Mouse (Mus musculus) right cerebral cortex, postnatal 4 days (tissue): ENCODE measurements around the gene Rinl.

Experiments used
- DNase-seq: peaks from one replicate; pipeline ENCODE4 v3.0.0-alpha.2; 2022

Gene Rinl

DNA sequence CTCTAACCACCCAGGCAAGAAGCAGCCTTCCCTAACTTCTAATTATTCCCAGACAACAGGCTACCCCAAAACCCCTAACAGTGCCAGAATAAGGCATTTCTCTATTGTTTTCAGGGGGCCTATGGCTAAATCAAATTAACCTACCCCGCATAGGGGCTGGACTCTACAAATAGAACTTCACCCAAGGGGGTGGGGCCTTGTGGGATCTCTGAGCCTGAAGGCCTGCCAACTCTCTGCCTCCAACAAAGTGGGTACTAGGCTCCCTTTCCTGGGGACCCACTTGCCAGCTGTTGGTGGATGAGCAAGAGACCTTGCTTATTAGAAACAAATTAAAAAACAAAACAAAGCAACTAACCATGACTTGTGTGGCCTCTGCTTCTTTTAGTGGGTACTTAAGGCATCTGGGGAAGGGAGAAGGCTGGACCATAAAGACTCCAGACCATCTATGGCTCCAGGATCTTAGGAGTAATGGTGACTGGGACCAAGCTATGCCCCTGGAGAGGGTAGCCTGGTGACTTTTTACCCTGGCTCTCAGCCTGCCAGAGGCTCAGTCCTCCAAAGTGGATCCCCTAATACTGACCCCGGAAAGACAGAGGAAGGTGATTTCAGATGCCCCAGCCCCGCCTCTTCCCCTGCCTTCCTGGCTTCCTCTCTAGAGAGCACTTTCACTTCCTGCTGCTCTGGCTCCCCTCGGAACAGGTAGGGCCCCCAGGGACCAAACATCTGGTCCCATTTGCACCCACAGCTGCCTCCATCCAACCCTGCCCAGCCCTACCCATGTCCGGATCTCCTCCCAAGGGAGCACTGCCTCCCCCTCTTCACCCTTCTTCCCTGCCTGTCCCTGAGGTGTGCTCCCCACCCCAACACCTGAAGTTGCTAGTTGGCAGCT, at the start of gene Rinl:
TSS of gene Rinl (plus strand) at position 663 of the 889 bp plus-strand sequence.
- no peak for DNase-seq

DNA sequence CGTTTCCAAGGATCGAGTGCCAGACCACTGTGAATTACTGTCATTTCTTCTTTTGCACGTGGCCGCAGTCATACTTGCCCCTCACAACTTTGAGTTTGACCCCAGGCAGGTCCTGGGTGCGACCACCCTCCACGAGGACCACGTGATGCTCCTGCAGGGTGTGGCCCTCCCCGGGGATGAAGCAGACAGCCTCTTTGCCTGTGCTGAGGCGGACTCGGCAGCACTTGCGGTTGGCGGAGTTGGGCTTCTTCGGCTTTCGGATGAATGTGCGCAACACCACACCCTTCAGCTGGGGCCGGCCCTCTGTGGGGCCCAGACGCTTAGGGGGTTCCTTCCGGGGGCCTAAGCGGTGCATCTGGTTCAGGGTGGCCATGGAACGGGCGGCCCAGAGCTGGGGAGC, 48.9 kb upstream of the Rinl start:
- no peak for DNase-seq

DNA sequence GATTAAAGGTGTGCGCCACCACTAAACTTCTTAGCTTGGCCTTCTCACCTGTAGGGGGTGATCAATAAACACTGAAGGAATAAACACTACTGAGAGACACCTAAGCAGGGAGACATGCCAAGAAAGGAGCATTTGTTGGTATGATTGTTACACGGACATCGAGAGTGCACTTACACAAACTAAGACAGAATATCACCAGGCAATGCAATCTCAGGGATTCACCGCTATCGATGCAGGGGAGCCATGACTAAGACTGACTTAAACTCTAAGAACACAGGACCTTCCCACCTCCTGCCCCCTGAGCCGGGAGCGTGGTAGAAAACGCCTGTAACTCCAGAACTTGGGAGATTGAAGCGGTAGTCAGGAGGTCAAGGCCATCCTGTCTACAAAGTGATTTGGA, 47.8 kb upstream of the Rinl start:
- no peak for DNase-seq

DNA sequence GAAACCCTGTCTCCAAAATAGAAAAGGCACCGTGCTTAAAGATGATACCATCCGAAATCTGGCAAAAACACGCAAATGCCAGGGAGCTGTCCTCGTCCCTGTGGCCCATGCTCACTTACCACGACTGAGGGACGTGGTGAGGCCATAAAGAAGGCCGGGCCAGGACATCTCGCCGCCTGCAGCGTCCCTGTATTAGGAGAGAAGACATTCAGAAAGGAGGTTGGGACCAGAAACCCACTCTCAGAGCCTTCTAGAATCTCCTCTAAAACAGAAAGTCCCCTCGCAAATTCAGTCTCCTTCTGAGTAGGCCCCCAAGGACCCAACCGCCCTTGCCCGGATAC, 47.4 kb upstream of the Rinl start:
- no peak for DNase-seq

DNA sequence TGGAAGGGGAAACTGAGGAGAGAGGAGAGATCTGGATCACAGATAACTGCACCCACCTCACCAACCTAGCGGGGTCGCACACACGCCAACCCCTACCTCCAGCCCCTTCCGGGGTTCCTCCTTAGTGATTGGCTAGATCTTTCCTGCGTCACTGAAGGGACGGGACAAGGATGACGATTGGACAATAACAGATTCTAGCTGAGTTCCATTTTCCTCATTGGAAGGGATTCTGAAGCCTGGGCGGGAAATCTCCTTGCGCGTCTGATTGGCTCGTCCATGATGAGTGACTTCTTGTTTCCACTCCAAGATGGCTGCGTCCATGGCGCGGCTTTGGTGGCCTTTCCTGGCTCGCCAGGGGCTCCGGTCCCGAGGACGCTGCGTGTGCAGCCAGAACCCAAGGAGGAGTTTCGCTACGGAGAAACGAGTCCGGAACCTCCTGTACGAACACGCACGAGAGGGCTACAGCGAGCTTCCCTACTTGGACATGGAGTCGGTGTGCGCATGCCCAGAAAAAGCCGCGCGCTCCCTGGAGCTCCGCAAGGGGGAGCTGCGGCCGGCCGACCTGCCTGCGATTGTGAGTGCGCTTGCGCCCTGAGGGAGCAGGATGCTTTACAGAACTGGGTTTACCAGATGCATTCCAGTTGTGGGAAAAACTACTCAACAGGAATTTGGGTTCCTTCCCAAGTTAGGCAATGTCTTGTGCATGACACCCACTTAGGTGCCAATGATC, 46.9 kb upstream of the Rinl start, which contains the start of the genes Mrps12 and Sars2:
TSS of gene Mrps12 (minus strand) at position 112 of the 730 bp plus-strand sequence.
TSS of gene Sars2 (plus strand) at position 284 of the 730 bp plus-strand sequence.
- DNase-seq = peak; percentile 94

DNA sequence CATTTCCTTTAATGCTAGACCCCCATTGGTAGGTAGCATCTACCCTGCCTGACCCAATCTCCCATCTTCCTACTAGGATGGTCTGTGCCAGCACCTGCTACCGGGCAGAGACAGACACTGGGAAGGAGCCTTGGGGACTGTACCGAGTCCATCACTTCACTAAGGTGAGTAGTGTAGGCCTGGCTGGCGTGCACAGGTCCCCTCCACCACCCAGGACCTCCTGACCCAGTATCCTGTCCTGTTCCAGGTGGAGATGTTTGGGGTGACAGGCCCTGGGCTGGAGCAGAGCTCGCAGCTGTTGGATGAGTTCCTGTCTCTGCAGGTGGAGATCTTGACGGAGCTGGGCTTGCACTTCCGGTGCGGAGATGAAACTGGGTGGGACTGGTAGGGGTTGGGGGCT, 38.8 kb upstream of the Rinl start:
- no peak for DNase-seq

DNA sequence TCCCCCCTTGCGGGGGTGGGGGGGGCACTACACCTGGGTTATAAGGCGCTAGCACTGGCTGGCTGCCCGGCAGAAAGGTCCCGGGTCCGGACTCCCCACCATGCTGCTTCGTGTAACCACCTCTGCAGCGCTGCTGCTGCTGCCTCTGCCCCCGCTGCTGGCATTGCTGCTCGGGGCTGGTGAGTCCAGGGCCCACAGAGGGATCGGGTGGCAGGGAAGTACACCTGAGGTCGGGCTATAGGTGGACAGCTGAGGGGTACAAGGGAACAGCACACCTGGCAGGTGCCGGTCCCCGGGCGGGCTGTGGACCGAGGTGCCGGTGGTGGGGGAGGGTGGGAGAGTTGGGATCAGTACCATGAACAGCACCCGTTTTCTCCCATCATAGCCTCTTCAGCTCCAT, 32.7 kb upstream of the Rinl start, which contains the start of gene Ccer2:
TSS of gene Ccer2 (plus strand) at position 96 of the 400 bp plus-strand sequence.
- no peak for DNase-seq

DNA sequence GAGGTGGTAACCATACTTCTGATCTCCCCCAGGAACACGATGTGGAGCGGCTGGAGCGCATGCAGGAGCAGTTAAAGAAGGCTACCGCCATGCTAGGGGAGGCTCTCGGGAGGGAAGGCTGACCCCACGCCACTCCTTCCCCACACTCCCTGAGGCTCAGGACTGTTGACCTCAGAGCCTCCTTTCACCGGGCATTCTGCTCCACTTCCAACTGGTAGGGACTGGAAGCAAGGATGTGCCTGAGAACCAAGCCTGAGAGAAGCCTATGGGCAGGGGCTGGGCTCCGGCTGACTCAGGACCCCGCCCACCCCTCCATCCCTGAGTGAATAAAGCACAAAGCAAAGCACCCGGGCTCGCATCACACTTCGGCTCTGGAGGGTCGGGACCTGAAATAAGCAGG, 30.1 kb upstream of the Rinl start:
- DNase-seq = no peak

DNA sequence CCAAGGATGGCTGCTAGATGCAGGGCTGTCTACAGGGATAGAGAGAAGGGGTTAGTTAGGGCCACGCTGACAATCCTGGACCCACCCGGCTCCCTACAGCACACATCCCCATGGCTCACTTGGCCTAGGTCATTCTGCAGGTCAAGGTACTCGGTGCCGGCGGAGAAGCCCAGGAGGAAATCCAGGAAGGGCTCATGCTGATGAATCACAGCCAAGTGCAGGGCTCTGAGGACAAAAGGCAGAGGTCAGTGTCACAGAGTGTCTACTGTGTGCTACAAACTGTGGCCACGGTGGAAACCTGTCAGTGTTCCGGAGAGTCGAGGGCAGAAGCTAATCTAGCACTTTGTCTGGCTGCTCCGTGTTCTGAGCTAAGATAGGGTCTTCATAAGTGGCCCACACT, 26.9 kb upstream of the Rinl start:
- no peak for DNase-seq

DNA sequence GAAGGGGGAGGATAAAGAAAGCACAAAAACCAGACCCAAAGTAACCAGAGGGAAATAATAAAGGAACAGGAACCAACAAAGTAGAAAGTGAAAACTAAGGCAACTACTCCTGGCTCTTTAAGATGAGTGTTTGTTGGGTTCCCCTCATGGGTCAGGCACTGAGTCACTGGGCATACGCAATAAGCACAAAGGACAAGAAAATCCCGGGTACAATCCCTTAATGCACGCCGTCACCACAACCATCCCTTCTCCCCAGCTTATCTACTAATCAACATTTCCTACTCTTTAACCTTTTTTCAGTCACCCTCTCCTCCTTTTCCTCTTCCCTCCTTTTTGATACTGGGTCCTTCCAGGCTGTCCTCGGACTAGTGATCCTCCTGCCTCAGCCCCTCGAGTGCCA, 23.6 kb upstream of the Rinl start:
- DNase-seq = no peak

DNA sequence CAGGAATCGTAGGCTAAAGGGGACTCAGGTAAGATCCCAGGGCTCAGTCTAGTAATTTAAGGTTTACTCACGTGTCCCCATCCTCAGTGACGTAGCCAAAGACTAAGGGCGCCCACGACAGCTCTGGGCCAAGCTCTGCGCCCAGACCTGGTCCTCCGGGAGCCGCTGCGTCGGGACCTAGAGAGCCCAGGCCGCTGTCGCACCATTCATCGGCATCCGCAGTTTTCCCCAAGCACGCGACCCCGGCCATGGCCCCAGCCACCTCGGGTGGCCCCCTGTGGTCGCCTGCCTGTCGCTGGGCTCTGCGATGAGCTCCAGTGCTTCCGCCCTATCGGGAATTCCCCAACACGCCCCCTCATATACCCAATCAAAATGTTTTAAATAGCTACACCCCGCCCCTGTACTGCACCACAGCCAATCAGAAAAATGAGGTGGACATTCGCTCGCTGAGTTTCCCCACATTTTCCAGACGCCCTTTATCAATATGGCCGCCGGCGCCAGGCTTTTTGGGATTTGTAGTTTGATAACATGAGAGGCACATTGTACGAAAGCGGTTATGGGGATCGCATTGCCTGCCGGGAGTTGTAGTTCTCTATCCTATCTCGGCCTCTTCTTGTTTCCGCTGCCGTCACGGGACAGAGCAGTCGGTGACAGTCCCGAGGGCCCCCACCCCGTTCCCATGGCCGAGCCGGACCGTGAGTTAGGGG, 22.4 kb upstream of the Rinl start, which contains the start of gene Sirt2:
TSS of gene Sirt2 (plus strand) at position 563 of the 707 bp plus-strand sequence.
- peak; percentile 91 for DNase-seq

DNA sequence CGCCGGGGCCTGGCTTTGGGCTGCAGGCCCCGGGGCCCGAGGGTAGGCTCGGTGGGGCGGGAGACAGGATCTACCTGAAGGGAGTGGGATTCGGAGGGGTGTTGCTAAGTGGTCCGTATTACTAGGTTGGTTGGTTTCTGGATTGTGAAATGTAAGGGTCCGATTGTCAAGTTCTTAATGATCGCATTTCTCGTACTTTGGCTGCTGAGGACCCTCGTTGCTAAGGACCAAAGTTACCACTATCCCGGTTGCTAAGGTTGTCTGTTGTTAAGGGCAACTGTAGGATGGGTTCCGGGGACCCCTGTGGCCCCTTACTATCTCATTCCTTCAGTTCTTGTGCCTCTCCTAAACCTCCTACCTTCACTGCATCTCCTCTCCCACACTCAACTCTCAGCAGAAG, 21.9 kb upstream of the Rinl start:
- no peak for DNase-seq

DNA sequence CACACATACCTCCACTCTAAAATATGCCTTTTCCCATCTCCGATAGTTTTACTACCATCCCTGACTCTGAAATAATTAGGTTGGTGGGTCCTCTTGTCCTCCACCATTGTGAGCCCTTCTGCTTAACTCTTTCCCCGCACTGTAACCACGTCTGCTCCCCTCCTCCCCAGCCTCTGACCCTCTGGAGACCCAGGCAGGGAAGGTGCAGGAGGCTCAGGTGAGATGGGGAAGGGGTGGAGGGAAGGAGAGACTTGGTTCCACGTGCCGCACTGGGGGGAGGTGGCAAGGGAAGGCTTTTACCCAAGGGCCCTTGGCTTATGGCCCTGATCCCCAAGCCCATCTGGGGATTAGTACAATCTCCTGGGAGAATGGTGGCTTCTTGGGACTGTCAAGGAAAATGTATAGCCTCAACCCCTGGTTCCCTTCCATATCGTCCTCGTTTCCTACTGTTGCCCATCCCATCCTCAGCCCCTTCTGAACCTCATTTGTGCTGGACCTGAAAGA, 21.3 kb upstream of the Rinl start, which contains the start of gene Nfkbib:
TSS of gene Nfkbib (minus strand) at position 51 of the 504 bp plus-strand sequence.
- DNase-seq = no peak

DNA sequence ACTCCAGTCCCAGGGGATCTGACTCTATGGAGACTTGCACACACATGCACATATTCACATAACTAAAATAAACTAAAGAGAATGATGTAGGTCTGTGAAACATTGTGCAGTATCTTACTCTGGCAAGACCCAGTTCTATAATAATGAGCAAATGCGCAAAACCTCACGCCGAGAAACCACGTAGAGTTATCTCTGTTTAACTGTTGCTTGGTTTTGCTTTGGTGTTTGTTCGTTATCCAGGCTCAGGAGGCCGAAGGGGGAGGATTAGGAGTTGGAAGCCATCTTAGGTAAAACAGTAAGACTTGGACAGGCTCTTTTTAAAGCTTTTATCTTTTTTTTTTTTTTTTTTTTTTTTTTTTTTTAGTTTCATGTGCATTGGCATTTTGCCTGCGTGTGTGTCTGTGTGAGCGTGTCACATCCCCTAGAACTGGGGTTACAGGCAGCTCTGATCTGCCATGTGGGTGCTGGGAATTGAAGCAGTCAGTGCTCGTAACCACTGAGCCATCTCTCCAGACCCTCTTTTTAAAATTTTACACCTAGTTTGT, 19.3 kb upstream of the Rinl start:
- DNase-seq = no peak

DNA sequence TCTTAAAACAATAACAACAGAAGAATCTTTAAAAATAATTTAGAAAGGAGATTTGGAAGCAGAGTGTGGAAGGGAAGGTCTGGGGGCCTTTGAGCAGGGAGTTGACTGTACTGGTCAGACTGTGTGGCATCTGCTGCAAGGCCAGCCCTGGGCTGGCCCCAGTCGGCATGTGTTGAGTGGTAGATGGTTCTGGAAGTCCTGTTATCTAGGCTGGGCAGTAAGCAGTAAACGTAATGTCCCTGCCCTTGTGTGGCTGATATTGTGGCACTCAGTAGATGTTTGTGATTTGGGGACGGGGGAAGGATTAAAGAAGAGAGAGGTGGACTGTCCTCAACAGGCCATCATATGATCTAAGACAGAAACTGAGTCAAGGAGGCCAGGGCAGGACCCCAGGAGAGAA, 18.5 kb upstream of the Rinl start:
- DNase-seq = no peak

DNA sequence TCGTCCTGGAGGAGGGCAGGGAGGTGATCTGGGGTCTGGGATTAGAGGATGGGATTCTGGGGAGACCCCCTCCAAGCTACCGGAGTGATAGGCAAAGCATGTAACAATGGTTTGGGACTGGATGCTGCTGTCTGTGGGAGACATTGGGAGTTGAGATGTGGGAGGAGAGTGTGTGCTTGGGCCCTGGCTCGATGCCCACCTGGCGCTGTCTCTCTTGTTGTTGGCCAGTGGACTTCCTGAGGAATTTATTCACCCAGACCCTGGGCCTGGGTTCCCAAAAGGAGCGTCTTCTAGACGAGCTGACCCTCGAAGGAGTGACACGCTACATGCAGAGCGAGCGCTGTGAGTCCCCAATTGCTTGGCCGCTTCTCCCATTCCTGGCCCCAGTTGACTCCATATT, 16.9 kb upstream of the Rinl start:
- no peak for DNase-seq

DNA sequence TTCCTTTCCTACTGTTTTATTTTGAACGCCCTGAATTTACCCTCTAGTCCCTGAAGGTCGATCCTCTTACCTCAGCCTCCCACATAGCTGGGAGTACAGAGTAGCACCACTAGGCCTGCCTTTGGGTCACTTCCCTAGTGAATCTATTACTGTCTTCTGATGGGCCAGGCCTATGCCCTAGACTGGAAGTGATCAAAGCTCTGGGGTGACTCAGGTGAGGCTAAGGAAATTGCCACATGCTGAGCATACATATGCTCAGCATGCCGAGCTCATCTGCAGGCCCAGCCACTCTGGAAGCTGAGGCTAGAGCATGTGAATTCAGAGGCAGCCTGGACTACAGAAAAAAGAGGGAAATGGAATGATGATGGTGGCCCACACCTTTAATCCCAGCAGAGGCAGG, 15.6 kb upstream of the Rinl start:
- no peak for DNase-seq

DNA sequence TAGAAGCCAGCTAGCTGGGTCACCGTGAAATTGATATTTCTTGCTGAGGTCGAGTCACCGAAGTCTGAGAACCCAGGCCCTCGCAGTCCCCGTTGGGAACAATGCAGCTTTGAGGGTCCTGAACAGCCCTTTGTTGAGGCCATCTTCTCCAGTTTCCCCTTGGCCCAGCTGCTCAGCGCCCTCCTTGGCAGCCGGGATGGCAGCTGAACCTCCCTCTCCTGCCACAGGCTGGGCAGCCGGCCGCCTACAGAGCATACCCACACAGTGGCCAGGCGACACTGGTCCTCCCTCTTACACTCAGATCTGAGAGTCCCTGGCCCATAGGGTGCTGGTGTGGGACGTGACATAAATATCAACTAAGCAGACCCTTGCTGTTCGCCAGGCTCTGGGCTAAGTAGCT, 14.6 kb upstream of the Rinl start:
- no peak for DNase-seq

DNA sequence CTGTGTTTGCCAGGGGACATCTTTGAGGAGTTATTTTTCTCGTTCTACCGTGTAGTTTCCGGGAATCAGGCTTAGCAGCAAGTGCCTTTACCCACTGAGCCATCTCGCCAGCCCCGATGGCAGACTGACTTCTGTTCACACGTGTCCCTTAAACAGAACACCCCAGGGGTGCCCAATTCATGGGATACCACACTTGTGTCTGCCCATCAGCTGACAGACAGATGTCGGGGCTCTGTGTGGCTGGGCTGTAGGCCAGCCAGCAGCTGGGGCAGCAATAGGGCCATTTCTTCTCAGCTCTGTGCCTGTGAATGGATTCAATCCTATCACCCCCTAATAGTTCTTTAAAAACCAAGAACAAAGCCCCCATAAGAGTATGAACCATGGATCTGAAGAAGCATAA, 13.6 kb upstream of the Rinl start:
- no peak for DNase-seq

DNA sequence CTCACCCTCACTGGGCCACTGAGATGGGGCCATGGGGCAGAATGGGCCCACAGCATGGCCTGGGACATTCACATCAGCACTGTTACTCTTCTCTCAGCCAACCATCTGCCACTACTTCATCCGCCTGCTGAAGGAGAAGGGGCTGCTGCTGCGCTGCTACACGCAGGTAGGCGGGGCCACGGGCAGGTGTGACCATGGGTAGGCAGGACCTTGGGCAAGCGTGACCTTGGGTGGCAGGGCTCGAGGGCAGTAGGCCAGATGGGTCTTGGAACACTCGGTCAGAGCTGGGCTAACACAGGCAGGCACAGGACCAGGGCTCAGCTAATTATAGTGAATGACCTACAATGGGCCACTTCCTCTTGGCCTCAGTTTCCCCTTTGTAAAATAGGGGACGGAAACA, 9.9 kb upstream of the Rinl start:
- no peak for DNase-seq

DNA sequence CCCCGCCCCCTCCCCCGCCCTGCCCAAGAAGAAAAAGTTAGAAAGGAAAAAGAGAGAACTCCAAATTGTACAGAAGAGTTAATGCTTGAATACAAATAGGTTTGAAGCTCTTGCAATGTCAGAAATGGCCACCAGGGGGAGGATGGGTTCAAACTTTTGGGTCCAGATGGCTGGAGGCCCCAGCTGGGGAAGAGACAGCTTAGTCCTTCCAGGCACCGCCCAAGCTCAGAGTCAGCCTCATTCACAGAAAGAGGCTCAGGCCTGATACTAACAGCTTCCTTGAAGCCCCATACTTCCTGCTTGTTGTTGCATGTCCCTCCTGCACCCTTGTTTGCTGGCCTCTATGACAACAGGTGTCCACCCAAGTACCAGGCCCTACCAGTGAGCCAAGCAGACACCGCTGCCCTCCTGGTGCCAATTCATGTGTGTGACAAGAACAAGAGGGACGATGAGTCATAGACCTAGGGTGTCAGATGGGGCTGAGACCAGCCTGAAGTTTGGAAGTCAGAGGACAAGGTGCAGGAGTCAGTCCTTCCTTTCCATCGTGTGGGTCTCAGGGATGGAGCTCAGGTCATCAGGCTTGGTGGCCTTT, 8.6 kb upstream of the Rinl start:
- peak; percentile 93 for DNase-seq

DNA sequence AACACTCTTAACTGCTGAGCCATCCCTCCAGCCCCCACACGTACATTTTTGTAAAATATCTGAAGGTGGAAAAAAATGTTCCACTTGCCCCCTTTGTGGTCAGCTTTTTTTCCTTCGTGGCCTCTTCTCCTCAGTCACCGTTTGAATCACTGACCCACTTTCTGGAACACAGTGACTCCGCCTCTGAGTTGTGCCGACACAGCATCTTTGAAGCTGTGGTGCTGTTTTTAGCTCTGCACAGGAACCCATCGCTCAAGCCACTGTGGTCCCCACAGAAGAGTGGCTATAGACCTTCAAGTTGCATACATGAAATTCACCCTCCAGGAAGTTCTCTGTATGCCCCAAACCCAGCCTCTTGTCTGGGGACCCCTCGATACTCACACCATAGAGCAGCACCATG, 7.9 kb upstream of the Rinl start:
- no peak for DNase-seq
